Mouse (Mus musculus): Measurements from ENCODE around the gene Myl6b.
"Not testable (repeated sequence)": the region's sequence is repeated elsewhere in the genome, so short reads cannot be mapped to it uniquely, and the experiment has no call there.

The Myl6b gene

DNA sequence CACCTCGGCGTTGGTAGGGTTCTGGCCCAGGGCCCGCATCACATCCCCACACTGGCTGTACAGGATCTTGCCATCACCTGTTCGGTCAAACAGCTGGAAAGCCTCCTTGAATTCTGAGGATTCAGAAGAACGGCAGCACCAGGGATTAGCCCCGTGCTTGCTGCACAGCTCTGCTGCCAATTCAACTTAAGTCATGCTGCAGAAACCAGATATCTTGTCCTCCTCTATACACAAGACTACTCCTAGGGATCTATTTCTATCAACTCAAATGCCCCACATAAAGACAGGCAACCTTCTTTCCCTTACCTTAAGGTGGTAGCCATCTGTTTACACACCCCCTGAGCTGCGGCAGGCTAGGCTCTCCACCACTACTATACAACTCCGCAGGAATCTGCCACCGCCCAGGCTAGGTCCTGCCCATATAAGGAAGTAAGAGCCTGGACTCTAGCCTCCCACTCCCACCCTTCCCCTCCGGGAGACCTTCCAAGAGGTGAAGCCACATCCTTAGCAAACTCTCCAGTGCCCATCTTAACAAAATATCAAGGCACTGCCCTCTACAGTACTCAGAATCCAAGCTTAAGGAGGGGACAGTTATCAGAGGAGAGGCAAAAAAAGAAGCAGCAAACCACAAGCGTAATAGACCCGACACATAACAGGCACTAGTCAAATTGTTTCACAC, 5.7 kb downstream of the Myl6b start:
- peak; percentile 67 for DNase-seq

DNA sequence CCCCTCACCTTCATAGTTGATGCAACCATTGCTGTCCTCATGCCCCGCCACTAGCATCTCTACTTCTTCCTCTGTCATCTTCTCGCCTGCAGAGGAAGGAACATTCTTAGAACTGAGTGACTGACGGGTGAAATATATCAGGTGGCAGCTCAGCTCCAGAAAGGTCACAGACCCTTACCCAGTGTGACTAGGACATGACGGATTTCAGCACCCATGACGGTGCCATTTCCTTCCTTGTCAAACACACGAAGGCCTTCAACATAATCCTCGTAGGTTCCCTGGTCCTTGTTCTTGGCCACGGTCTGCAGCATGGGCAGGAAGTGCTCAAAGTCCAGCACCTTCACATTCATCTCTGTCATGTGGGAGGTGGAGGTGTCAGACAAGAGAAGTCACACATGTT, 6.4 kb downstream of the Myl6b start:
- not testable (repeated sequence) for DNase-seq

DNA sequence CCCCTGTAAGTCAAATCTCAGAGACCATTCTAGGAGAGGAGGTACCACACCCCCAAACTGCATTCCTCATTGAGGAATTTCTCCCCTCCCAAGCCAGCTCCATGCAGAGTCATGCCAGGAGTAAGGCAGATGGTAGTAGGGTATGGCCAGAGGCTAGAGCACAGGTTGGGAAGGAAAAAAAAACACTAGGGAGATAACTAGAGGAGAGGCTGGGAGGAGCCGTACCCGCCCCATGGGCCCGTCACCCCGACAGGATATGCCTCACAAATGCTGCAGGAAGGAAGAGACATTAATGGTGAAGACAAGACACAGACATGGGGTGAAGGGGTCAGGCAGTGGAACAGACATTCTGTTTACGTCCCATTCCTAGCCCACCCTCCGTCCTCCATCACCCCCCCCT, 7.0 kb downstream of the Myl6b start:
- DNase-seq, result peak; percentile 47

DNA sequence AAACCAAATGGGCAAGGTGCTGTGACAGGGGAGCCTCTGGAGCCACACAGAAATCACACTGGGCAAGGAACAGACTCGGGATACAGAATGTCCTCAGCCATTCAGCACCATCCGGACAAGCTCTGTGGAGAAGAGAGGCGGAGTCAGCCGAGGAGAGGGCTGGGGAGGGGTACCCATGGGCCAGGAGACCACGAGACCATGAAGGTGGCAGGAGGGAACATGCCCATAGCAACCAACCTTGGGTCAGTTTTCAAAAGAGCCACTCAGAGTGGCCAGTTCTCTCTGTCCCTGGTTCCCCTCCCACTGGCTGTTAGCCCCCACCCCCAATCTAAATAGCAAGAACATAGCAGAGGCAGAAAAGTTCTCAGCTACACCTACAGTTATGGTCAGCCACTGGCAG, 7.6 kb downstream of the Myl6b start:
- DNase-seq, result peak; percentile 45

DNA sequence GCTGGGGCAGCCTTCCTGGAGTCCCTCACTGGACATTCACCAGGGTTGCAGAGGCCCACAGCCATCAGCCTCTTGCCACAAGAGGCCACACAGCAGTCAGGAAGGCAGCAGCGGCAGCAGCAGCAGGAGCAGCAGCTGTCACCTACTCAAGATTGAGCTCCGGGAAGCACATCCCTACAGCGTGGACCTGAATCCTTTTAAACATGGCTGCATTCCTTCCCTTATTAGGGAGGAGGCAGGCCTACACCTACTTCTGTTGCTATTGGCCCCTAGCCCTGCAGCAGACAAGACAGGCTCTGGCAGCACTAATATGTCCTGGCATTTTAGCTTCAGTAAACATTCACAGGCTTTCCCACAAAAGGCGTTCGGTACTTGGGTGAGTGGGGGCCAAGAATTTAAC, 8.3 kb downstream of the Myl6b start:
- no peak for DNase-seq

DNA sequence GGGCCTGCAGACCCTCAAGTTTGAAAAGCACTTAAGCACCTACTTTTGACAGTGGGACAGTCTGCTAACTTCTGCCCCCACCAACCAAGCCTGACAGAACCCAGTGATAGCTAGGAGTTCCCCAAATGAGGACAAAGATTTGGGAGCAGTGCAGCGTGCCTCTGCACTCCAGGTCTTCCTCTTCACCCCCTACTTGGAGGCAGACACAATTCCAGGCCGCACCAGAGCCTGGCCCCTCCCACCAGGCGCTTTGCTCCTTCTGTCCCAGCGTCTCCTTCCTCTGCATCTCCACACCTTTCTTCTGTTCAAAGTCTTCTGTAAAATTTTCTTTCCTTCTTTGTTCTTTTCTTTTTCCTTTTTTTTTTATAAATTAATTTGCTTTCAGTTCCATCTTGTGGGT, 8.7 kb downstream of the Myl6b start:
- no peak for DNase-seq

DNA sequence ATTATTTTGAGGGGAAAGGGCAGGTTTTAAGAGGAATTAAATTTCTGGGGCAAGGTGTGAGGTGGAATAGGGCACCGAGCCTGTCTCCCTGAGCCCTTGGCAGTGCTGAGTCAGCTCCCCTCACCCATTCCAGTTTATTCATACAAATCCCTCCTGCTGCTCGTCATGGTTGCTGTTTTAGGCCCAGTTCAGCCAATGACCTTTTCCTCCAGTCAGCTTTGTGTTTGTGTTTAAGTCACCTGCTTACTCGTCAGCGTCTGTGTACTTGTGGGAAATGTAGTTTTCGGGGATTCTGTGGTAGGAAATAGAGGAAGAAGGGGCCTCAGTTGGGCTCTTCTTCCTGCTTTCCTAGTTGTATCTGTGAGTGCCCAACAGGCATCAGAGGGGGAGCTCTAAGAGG, 9.1 kb downstream of the Myl6b start:
- no peak for DNase-seq

DNA sequence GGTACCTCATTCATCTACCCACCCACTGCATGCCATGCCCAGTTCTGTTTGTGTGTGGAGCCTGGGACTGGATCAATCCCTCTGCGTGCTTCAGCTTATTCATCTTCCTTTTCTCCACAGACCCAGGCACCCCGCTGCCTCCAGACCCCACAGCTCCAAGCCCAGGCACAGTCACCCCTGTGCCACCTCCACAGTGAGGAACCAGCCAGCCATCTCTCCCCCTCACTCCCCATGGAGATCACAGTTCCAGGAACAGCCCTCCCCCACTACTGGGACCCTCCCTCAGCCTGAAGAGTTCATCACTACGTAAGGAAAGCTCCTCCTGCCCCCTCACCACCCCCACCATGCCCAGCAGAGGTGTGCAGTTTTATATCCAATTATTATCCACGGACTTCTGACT, 9.7 kb downstream of the Myl6b start:
- DNase-seq, result peak; percentile 43

DNA sequence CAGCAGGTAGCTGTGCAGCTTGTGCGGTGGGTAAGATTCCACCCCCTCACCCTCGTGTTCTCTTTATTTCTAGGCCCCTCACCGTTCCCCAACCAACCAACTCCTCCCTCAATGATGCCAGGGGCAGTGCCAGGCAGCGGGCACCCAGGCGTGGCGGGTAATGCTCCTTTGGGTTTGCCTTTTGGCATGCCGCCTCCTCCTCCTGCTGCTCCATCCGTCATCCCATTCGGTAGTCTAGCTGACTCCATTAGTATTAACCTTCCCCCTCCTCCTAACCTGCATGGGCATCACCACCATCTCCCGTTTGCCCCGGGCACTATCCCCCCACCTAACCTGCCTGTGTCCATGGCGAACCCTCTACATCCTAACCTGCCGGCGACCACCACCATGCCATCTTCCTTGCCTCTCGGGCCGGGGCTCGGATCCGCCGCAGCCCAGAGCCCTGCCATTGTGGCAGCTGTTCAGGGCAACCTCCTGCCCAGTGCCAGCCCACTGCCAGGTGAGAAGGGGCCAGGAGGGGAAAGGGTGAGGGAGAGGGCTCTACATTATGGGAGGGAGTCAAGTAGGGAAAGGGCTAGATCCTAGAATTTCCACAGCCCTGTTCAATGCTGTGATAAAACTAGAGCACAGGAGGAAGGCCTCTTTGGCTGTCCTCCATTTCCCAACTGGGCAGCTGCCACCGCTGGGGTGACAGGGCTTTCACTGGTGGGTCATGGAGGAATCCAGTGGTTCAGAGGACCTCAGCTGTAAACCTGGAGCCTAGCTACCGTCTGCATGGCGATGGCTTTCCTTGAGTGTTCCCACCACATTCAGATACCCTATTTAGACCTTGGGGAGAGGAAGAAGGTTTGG, 10.4 kb downstream of the Myl6b start:
- DNase-seq, result peak; percentile 77

DNA sequence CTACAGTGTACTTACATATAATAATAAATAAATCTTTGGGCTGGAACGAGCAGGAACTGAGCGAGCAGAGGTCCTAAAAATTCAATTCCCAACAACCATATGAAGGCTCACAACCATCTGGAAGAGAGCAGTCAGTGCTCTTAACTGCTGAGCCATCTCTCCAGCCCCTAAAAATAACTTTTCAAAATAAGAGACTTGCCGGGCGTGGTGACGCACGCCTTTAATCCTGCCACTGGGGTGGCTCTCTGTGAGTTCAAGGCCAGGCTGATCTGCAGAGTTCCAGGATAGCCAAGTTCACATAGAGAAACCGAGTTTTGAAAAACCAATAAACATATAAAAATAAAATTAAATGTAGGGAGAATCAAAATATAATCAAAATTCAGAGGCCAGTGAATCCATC, 12.1 kb downstream of the Myl6b start:
- no peak for DNase-seq

DNA sequence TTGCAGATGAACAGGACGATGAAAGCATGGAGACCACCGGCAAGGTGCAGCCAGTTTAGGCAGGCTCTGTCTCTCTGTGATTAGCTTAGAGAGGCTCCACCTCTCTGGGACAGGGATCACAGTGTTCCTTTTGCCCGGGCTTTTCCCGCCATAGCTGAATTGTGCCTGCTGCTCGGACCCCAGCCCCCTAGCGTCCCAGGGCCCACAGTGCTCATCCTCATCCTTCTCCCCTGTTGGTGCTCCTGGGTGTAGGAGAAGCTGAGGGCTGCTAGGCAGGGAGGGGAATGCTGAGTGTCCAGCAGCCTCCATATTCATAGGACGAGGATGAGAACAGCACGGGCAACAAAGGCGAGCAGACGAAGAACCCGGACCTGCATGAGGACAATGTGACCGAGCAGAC, 24.1 kb downstream of the Myl6b start:
- no peak for DNase-seq

DNA sequence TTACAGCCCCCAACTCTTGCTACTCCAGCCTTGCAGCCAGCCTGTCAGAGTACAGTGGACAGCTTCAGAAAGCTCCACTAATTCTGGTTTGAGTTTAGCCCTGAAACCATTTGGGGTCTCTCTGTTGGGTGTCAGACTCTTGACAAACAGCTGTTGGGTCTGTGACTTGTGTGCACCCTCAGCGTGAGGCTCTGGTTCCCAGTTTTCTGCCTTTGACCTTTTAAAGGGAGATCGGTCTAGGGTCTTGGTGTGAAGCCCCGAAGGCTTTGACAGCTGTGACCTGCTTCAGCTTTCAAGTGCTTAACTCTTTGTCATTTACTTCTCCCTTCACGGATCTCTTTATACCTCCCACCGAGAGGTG, 38.2 kb downstream of the Myl6b start:
- no peak for DNase-seq

DNA sequence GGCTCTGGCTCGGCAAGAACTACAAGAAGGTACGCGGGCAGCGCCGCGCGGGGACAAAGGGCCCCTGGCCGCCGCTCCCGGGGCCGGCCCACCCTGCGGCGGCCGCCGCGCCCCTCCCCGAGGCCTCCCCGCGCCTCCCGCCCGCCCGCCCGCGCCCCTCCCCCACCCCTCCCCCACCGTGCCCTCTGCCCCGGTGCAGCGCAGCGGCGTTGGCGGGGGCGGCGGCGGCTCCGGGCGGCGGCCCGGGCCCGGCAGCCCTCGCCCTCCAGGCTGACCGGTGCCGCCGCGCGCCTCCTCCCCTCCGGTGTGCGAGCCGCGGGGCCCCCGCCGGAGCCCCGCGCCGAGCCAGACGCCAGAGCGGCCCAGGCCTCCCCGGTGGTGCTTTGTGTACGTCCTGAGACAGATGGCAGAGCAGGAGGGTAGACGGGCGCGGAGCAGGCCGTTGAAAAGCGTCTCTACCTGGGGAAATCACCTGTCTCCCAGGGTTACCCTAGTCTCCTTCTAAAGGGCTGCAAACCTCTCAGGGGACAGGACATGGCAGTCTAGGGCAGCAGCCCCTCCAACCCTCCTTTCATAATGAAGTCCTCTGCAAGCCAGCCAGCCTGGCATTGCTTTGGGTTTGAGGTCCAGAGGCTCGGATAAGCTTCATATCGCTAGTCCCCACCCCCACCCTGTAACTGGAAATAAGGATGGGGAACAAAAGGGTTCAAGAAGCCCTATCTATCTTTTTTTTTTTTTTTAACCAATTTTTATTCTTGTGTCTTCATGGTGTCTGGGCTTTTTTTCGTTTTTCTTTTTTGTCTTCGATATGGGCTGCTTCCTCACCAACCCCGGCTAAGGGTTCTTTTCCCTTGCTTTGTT, 38.8 kb downstream of the Myl6b start:
- DNase-seq, result peak; percentile 75

DNA sequence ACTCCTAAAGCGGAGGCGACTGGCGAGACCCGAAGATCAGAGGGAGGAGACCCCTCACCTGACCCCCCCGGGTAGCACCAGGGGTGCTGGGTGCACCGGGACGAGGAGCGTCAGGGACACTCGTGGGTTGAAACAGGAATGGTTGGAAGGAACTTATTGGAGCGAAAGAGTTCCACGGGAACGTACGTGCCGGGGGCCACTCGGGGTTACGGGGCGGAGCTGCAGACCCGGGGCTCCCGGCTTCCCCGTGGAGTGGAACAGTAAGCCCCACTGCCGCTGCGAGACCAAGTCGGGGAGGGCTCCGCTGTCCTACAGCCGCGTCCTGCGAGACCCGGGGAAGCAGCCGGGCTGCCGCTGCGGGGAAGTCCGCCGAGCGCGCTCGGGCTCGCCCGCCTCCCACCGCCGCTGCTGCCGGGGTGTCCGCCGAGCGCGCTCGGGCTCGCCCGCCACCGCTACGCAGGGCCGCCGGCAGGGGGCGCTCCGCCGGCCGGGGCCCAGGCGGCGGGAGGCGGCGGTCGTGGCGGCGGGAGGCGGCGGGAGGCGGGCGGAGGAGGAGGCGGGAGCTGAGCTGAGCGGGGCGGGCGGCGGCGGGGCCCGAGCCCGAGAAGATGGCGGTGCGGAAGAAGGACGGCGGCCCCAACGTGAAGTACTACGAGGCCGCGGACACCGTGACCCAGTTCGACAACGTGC, 39.6 kb downstream of the Myl6b start, which contains the start of gene Smarcc2:
Gene Smarcc2 (plus strand): TSS at position 530 of the 690 bp plus-strand sequence.
- DNase-seq, result peak; percentile 87

DNA sequence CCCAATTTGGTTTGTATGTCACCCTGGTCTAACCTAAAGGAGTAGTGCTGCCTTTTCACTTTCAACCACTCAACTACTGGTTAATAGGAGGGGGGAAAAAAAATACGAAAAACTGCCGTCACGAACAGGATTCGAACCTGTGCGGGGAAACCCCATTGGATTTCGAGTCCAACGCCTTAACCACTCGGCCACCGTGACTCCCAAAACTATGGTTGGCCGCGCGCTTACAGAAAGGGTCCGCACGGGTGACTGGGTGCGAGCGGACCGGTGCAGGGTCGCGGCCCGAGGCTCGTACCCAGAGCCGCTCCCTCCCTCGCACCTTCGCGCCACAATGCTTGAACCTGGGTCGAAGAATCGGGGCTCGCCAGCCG, 40.2 kb downstream of the Myl6b start:
- DNase-seq, result no peak

DNA sequence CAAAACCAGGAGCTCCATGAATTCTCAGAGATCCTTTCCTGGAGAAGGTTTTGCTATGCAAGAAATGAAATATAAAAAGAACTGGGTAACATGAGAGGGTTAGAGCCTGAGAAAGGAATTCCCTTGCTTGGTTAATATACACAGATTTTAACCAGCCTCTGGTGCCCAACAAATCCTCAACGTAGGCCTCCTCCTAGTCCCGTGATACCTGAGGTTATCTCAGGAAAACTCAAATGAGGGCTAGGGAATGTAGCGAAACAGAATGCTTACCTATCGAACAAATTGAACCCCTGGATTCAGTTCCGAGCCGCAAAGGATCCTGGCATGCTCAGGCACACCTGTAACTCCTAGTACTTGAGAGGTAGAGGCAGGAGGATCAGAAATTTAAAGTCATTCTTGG, 40.8 kb downstream of the Myl6b start:
- DNase-seq, result no peak

DNA sequence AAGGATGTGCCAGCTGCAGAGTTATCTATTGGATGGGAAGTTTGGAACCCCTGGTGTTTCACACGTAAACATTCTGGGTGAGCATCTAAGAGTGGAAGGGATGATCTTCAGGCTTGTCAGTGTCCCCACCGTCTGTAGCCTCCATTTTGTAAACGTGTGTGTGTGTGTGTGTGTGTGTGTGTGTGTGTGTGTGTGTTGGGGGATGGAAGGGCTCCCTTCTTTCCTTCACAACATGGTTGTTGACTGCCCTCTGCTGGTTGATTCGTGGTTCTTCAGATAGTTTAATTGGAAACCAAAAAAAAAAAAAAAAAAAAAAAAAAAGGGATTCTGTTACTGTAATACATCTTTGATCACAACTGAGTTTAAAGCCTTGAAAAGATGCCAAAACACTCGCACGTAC, 43.2 kb downstream of the Myl6b start:
- peak; percentile 67 for DNase-seq

DNA sequence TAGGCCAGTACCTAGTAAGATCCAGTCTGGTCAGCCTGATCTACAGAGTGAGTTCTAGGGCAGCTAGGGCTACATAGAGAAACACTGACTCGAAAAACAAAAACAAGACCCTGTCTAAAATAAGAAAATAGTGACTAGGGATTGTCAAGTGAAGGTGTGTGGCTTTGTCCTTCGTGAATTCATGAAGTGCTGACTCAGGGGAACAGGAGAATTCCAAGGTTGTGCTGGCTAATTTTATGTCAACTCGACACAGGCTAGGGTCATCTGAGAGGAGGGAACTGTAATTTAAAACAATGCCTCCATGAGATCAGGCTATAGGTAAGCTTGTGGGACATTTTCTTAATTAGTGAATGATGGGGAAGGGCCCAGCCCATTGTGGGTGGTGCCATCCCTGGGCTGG, 44.0 kb downstream of the Myl6b start:
- no peak for DNase-seq

DNA sequence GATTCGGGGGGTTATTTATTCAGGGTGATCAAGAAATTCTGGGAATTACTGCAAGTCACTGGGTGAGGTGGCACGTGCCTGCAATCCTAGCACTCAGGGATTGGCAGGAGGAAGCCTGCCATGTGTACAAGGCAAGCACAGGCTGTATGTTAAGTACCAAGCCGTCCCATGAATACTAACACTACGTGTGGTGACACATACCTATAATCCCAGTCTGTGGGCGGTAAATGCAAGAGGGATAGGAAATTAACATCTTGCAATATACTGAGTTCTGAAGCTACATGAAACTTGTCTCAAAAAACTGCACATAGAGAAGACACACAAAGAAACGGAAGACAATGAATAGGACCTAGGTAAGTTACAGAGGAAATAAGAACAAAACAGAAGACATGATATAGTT, 47.5 kb downstream of the Myl6b start:
- DNase-seq, result no peak

DNA sequence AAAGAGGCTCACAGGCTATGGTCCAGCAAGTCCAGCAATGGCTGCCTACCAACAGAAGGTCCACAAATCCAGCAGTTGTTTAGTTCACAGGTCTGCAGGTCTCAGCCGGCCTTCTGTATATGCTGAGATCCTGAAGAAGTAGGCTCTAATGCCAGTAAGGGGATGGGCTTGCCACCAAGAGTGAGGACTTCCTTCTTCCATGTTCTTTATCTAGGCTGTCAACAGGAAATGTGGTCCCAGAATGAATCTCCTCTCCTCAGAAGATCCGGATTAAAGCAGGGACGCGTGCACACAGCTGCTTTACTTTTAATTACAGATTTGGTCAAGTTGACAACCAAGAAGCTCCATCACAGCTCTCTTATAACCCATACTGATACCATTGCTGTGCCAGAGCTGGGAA, 53.1 kb downstream of the Myl6b start:
- DNase-seq, result no peak

DNA sequence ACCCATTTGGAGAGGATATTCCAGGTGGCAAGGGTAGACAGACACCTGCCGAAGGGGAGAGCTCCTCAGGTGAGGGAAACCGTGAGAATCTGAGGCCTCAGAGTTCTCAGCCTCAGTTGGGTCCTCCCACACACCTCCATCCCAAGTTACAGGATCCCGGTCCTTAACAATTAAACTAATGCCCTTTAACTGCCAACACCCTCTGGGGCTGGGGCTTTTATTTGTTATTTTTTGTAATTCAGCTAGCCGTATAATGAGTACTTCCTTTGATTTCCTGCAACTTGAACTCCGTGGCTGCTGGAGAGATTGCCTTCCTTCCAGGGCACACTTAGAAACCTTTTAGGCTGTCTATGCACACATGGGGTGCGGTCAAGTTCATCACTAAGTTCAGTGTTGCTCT, 54.1 kb downstream of the Myl6b start:
- DNase-seq, result no peak

Data from cerebellum, adult 11-12 months (tissue).